Mouse (Mus musculus): ENCODE measurements around the gene Ggt1. TPM values are rescaled to one million over a fixed set of nuclear protein-coding genes. Genes with fewer than 3 reads are reported as not detected.
A peak's percentile ranks its signal among the peaks of the same experiment; 100 is the strongest.
"Not testable (repeated sequence)": the region's sequence is repeated elsewhere in the genome, so short reads cannot be mapped to it uniquely, and the experiment has no call there.

Gene Ggt1
- total RNA-seq (2021): 1 to 10 TPM in 1 of 2 experiments, under 1 TPM in 1; 0.52 to 1.0 TPM
- long read RNA-seq, experiment 1, partial matches to known transcripts: 0 of 1 reads
- long read RNA-seq, experiment 1, other reads (novel, unspliced or antisense): 1 of 1 reads
- long read RNA-seq, experiment 2: 0 reads

GRCm38 (mm10) chr10:75561071-75561654 is at the start of gene Ggt1:
Ggt1 (plus strand) TSS chr10:75561604.
- no peak for DNase-seq

DNA sequence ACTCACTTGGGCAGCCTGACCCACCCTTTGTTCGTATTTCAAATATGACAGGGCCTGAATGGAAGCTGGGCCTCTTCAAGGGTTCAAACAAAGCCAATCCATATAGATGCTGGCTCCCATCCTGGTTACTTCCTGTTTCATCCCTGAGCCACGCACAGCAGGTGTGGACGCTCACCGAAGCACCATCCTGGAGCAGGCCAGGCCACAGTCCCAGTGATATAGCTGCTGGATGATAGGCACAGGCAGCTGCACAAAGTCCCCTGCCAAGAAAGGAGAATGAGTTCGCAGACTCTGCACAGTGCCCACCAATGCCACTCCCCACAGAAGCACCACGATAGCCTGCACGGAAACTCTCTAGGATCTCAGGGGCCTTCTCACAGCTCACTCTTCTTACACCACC is 49.5 kb upstream of the Ggt1 start:
- no peak for DNase-seq

- no peak for DNase-seq
These were observed 48.6 kb upstream of the Ggt1 start for GRCm38 (mm10) chr10:75512796-75513195.

DNA sequence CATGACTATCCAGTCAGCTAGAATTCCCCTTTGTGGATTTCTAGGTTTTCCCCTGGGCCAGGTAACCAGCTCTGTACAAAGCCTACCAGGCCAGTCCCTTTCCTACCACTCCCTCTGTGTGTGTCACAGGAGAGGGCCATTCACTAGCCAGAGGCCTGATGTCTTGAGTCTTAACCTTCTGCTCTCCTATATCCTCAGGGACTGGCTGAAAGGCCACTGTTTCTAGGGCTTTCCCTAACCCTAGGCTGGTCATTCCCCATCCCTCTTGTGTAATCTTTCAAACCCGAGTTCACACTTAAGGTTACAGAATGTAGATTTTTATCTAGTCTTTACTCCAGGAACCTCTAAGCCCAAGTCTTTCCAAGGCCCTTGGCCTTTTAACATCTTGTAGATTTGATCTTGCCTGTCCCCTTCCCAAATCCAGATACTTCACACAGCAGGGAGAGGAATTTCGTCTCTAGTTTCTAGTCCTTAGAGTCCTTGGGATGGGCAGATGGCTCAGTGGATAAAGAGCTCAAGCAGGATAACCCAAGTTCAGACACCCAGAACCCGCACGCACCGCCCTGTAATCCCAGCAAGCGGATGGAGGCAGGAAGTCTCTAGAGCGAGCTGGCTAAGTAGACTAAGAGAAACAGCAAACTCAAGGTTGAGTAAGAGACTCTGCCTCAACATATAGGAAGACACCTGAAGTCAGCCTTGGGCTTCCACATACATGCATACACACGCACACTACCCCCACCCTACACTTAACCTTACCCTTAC is 47.9 kb upstream of the Ggt1 start:
- no peak for DNase-seq

DNA sequence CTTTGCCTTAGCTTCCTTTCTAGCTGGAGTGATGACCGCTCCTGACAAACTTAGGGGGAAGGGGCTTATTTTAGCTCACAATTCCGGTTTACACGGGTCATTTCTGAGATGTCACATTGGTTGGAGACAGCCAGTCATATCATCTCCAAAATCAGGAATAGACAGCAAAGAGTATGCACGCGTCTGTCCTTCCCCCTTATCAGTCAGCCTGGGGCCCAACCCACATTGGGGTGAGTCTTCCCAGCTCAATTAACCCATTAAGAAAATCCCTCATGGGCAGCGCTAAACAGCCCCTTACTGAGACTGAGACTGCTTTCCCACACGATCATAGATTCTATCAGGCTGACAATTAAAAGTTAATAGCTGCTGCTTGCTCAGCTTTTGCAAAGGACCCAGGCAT is 47.0 kb upstream of the Ggt1 start:
- no peak for DNase-seq

GRCm38 (mm10) chr10:75515216-75516037 is 46.0 kb upstream of the Ggt1 start:
- no peak for DNase-seq

- DNase-seq: no peak
These were observed 45.2 kb upstream of the Ggt1 start for GRCm38 (mm10) chr10:75516038-75516723.

- DNase-seq: no peak
These were observed 44.7 kb upstream of the Ggt1 start for GRCm38 (mm10) chr10:75516724-75517072.

- peak; percentile 89 for DNase-seq
These were observed 44.2 kb upstream of the Ggt1 start, which contains the start of gene Snrpd3 for GRCm38 (mm10) chr10:75517073-75517757. Snrpd3 (plus strand) TSS chr10:75517551.

DNA sequence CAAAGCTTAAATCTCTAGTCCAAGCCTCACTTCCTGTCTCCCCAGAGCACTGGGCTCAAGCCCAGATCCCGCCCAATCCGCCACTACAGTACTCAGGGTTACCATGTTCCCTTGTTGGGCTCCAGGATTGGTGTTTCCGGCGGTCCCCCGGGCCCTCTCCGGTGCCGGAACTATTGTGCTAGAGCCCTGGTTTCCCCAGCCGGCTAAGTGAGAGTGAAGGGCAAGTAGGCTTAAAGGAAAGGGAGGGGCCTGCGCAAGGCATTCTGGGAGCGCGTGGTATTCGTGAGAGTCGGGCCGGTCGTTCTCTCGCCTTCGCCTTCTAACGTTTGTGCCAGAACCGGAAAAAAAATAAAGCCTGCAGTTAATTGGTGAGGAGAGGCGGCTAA is 43.7 kb upstream of the Ggt1 start, which contains the start of gene Gucd1:
Gucd1 (minus strand) TSS at position 215 of the 386 bp plus-strand sequence.
- peak; percentile 96 for DNase-seq

DNA sequence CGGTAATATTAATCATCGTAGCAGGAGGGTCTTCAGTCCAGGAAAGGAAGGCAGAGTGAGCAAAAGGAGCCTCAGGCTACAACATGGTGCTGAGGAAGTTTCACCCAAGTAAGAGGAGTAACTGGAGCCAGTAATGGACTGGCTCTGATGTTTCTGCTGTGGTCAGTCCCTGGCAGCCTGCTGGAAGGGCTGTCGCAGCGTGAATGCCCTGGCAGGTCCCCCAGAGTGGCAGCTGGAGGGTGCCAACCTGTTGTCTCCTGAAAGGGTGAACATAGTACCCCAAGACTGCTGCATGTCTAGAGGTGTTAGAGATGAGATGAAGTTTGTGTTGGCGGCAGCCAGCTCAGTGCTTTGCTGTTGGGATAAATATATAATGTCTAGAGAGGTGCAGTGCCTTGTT is 40.8 kb upstream of the Ggt1 start:
- DNase-seq: peak; percentile 26

- DNase-seq: no peak
These were observed 39.8 kb upstream of the Ggt1 start for GRCm38 (mm10) chr10:75521643-75522042.

DNA sequence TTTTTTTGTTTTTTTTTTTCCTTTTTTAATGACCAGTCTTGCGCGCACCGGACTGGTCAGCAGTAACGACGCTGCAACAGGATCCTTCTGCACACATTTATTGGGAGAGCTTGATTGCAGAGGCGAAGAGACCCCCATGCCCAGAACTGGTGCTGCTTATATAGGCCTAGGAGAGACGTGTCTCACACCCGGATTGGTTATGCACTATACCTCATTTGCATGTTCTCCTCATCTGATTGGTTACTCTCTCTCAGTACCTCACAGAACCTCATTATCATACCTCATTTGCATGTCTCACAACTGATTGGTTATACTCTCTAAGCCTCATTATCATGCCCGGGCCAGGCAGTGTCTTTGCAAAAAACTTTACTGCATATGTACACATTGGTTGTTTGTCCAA is 36.0 kb upstream of the Ggt1 start:
- not testable (repeated sequence) for DNase-seq

DNA sequence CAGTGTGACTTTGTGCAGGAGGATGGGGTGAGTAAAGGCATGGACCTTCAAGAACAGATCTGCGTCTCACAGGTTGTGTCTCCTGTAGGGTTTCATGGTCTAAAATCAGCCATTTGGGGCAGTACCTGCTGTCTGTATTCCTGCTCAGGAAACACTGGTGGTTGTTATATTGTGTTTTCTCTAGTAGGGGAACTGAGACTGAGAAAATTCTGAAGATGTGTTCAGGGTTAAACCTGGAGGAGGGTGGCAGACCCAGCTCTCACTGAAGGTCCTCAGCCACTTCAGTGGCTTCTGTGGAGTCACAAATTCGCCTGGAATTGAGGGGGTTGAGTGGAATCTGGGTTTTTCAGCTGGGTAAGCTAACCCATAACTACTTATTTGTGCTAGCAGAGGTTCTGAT is 31.1 kb upstream of the Ggt1 start:
- DNase-seq: no peak

GRCm38 (mm10) chr10:75531532-75532090 is 29.8 kb upstream of the Ggt1 start:
- no peak for DNase-seq

GRCm38 (mm10) chr10:75534216-75534615 is 27.2 kb upstream of the Ggt1 start:
- no peak for DNase-seq

DNA sequence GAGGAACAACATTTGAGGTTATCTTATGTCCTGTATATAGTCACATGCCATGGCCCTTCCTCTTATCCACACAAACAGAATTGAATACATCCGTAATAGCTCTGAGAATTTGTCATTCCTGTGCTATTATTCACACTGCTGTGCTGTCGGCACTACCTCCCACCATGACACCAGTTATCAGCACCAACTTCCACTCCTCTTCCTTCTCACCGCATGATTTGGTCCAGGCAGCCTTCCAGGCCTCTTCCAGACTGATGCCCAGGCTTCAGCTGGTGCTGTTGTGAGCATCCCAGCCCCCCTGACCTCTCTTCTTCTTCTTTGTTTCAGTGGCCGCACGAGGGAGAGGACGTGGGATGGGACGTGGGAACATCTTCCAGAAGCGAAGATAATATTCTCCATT is 26.5 kb upstream of the Ggt1 start:
- DNase-seq: no peak

DNA sequence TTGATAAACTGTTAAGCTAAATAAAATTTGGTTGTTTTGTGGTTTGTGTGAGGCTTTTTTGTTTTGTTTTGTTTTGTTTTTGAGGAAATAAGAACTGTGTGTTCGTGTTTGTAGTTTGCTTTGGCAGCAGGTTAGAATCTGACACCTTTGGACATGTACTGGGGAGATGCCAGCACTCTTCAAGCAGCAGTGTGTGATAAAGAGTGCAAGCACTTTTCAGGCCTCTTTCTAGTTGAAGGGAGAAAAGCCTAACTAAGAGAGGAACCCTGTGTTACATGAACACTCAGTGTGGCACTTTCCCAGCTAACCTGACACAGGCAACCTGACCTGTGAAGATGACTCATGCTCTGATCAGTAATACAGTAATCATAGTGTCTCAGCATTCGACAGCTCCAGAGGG is 26.0 kb upstream of the Ggt1 start:
- DNase-seq: no peak

DNA sequence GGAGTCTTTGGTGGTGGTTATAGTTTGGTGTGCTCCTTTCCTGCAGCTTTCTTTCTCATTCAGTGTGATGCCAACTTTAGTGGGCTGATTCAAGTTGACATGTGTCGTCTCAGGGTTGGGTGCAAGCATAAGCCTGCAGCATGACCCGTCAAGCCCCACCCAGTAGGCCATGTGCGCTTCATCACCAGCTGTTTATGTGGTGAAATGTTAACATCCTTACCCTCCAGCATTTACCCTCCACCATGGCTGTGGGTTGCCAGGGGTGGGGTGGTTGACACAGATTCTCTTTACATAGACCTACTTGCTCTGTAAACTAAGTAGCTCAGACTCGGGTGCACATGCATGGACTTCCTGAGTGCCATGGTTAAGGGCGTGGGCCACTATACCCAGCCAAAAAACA is 25.3 kb upstream of the Ggt1 start:
- no peak for DNase-seq

DNA sequence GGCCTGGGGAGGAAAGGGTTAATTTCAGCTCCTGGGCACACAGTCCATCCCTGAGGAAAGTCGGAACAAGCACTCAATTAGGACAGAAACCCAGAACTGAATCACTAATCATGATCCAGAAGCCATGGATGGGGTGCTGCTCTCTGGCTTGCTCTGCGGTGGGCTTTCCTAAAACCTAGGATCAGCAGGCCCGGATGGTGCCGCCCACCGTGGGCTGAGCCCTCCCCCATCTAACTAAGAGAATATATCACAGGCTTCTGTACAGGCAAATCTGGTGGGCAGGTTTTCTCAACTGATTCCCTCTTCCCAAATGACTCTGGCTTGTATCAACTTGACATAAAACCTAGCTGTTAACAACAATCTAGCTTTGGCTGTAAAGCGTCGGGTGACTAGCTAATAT is 13.5 kb upstream of the Ggt1 start:
- DNase-seq: no peak

DNA sequence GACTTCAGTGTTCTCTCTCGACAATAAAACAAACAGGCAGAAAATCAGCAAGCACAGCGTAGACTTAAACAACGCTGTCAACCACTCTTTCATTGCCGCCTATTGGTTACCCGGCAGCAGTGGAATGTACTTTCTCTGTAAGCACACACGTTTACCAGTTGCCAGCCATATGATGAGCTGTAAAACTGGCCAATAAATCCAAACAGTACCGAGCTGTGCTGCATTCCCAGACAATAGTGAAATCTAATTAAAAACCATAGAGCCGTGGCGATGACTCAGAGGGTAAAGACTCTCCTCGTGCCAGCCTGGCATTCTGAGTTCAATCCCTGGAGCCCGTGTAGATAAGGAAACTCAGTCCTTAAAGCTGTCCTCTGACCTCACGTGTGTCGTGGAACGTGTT is 12.9 kb upstream of the Ggt1 start:
- DNase-seq: no peak
